Mouse (Mus musculus) adrenal gland, postnatal 0 days (tissue): ENCODE measurements around the gene Ttc14. TPM values are rescaled to one million over a fixed set of nuclear protein-coding genes. Genes with fewer than 3 reads are reported as not detected.

ENCODE experiments used
- polyA plus RNA-seq: library from polyadenylated mRNA; unstranded; fragments of >200 nt; fragmentation: Nextera tagmentation; extraction: Ambion mirVana; gene quantifications from 2 replicates; pipeline ENCODE4 v1.2.1, GENCODE M21; 2015

Ttc14 gene
- 29.9 and 49.8 TPM in 2 replicates for polyA plus RNA-seq

DNA sequence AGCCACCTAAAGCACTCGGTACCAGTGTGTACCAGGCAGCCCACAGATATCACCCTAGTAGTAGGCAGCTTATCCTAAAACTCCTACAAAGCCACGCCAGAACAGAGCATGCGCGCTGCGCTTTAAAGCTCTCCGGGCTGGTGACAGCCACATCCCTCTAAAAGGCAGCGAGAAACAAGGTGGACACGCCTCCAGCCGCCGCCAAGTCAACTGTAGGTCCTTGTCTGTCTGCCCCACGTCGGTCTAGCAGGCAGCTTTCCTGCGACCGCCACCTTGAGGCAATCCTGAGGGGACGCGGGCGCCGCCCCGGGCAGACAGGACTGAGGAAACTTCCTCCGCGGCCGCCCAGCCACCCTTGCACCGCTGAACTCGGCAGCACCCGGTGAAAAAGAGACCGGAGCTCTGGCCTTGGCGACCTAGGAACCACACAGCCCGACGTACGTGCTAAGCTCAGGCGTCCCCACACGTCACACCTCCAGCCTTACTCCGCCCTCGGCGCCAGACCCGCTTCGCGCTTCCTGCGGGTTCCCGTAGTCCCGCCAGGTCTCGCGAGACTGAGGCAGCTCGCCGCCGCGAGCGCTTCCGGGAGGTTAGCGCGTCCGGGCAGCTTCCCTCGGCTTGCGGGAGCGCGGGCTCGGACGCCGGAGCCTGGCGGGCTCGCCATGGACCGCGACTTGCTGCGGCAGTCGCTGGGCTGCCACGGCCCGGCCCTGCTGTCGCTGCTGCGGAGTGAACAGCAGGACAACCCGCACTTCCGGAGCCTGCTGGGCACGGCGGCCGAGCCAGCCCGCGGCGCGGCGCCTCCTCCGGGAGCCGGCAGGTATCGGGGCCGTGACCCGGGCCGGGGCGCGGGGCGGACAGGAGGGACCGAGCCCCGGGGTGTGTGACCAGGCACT, at the start of gene Ttc14:
TSS of gene Ttc14 (plus strand) at position 216 of the 896 bp plus-strand sequence.

DNA sequence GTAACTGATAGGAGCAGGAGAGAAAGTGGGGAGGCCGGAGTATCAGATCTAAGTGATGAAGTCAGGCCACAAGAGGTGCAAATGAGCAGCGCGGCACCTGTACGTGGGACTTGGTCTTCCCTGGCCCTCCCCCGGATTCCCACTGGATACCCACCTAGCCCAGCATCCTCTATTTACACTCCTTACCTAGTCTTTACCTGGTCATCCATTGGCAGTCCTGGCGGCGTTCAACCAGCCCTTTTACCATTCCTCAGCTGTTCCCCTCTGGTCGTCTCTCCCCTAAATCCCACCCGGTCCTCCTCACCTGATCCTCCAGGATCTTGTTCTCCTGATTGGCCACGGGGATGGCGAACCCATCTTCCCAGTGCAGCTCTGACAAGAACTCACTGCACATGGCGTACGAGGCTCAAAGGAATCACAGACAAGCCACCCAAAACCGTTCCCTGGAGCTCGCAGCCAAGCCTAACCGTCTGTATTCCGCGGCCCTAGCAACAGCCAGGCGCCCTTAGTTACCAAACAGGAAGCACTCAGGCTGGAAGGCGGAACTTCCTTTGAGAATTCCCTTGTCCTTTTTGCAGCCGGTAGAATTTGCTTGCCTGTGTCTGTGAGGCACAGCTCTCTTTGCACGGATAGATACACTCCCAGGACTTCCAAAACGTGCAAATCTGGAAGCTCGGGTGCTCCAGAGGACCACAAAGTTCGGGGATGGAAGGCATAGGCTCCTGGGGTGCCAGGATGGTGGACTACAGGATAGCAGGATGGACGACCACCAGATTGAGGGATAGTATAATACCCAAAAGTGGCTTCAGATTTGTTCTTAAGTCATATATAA, 44.4 kb downstream of the Ttc14 start, which contains the start of gene Ccdc39:
TSS of gene Ccdc39 (minus strand) at position 510 of the 832 bp plus-strand sequence.

Other genes starting within 250 kb of the Ttc14 start
- gene Ccdc39, start 44.5 kb downstream of the Ttc14 start, polyA plus RNA-seq, result 2.5 and 2.7 TPM in 2 replicates
- gene Fxr1, start 220.1 kb downstream of the Ttc14 start, polyA plus RNA-seq, result 44.9 and 54.3 TPM in 2 replicates